In the genomic region with DNA sequence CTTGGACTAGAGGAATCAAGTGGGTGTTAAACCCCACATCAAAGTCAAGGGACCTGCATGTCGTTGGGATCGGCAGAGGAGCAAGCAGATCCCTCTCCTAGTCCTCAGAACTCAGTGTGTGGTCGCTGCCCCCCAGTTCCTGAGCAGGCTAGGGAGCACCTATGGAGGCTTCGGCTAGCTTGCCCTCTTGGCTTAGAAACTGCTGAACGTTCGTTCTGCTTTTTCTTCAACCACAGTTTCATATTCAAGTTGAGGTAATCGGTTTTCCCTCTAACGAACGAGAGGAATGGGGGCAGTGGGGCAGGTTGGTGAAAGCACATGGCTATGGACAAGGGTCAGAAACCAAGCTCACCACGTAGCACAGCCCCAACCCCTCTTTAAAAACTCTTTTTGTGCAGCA, we compare ENCODE assay signal across 28 mouse cellular contexts. TPM values are rescaled to one million over a fixed set of nuclear protein-coding genes. Genes with fewer than 3 reads are reported as not detected.
DNase-seq lines count a peak whose midpoint lies in the region; ATAC-seq and TF ChIP-seq lines count a peak whose summit lies in the region.
"Had no signal": no experiment of that assay in that cellular context is flagged by ENCODE, and none has a peak within 500 bp of the region (broad histone marks: within the 10 kb centered on the region; RNA-seq: fewer than 3 reads in every experiment).

No protein-coding gene starts in this region.

- H3K4me2 ChIP-seq in limb, embryonic 12.5 days: no peak overlapping the region
- H3K4me2 ChIP-seq in liver, embryonic 16.5 days (ENCODE audit: low read depth, low read length): no peak overlapping the region
- H3K4me2 ChIP-seq: embryonic facial prominence, embryonic 13.5 days; heart, embryonic 11.5 days; hindbrain, embryonic 15.5 days; lung, embryonic 15.5 days; midbrain, embryonic 13.5 days; neural tube, embryonic 13.5 days had no signal

- TF ChIP-seq POLR2A in heart, adult 2 months (IDR thresholded peaks at IDR 0.05; ENCODE audit: insufficient read depth, low read depth, low read length): no peak

- no peak overlapping the region for H3K27ac ChIP-seq in heart, embryonic 10.5 days
- no peak overlapping the region for H3K27ac ChIP-seq in heart, adult 2 months
- peak overlapping the region; percentile 50; the same call in 1 of the 2 replicates for H3K27ac ChIP-seq in limb, embryonic 12.5 days
- H3K27ac ChIP-seq in liver, embryonic 16.5 days (ENCODE audit: low read length): peak overlapping the region; percentile 52
- H3K27ac ChIP-seq in gastrocnemius, adult 2 months: no peak overlapping the region
- H3K27ac ChIP-seq: embryonic facial prominence, embryonic 13.5 days; hindbrain, embryonic 10.5 days; hindbrain, embryonic 15.5 days; lung, embryonic 15.5 days; midbrain, embryonic 13.5 days; neural tube, embryonic 13.5 days had no signal

- no peak overlapping the region for H3K9ac ChIP-seq in heart, adult 2 months (ENCODE audit: low read depth, low read length)
- H3K9ac ChIP-seq in limb, embryonic 12.5 days (replicated peaks): no peak overlapping the region
- no peak overlapping the region for H3K9ac ChIP-seq in liver, embryonic 16.5 days (ENCODE audit: low read depth, low read length)
- H3K9ac ChIP-seq: embryonic facial prominence, embryonic 13.5 days; forebrain, postnatal 0 days; hindbrain, embryonic 15.5 days; lung, embryonic 15.5 days; midbrain, embryonic 13.5 days; neural tube, embryonic 13.5 days had no signal

- ATAC-seq in limb, embryonic 12.5 days (ENCODE audit: insufficient number of reproducible peaks, insufficient read depth, low FRiP score, low TSS enrichment, low read depth): no peak
- 0 out of 2 replicates have a peak, but pooled peaks have one; percentile 48 for ATAC-seq in liver, embryonic 16.5 days (ENCODE audit: low read depth)
- ATAC-seq: forebrain, postnatal 0 days; inflammation-experienced regulatory T-cells, adult 6 months; midbrain, embryonic 13.5 days; Patski had no signal

- H3K4me3 ChIP-seq in heart, embryonic 10.5 days: no peak overlapping the region
- H3K4me3 ChIP-seq in heart, adult 2 months: no peak overlapping the region
- H3K4me3 ChIP-seq in limb, embryonic 12.5 days (replicated peaks): no peak overlapping the region
- H3K4me3 ChIP-seq in liver, embryonic 16.5 days (ENCODE audit: low read depth, low read length): no peak overlapping the region
- no peak overlapping the region for H3K4me3 ChIP-seq in gastrocnemius, adult 2 months
- H3K4me3 ChIP-seq: embryonic facial prominence, embryonic 13.5 days; hindbrain, embryonic 10.5 days; hindbrain, embryonic 15.5 days; lung, embryonic 15.5 days; midbrain, embryonic 13.5 days; neural tube, embryonic 13.5 days had no signal

- no peaks in the 10 kb centered on the region for H3K27me3 ChIP-seq in heart, embryonic 10.5 days (ENCODE audit: insufficient read depth, poor library complexity, severe bottlenecking)
- H3K27me3 ChIP-seq in heart, adult 2 months (ENCODE audit: control insufficient read depth, insufficient read depth, low read length): no peaks in the 10 kb centered on the region
- H3K27me3 ChIP-seq in limb, embryonic 12.5 days: no peaks in the 10 kb centered on the region
- no peaks in the 10 kb centered on the region for H3K27me3 ChIP-seq in liver, embryonic 16.5 days (ENCODE audit: control insufficient read depth, insufficient read depth, low read depth, low read length)
- H3K27me3 ChIP-seq: embryonic facial prominence, embryonic 13.5 days; hindbrain, embryonic 15.5 days; lung, embryonic 15.5 days; midbrain, embryonic 13.5 days; neural tube, embryonic 13.5 days; Patski had no signal

- no peaks in the 10 kb centered on the region for H3K79me2 ChIP-seq in heart, adult 2 months (replicated peaks; ENCODE audit: control insufficient read depth, insufficient read depth, low read length)

- DNase-seq in heart, embryonic 10.5 days (ENCODE audit: low spot score): peak; percentile 63
- DNase-seq in heart, adult 2 months: no peak
- no peak for DNase-seq in gastrocnemius, adult 2 months
- DNase-seq in left cerebral cortex, adult 11 months (ENCODE audit: low spot score): no peak
- DNase-seq in spleen, postnatal 14 days (ENCODE audit: low spot score in 2 of 2): no peak
- no peak for DNase-seq in adrenal gland, adult 2 months
- DNase-seq: adrenal gland, postnatal 14 days; cerebellum, adult 11 months; cerebellum, adult 9-11 months; forebrain, postnatal 0 days; gastrocnemius, postnatal 10 days; kidney, adult 11 months; kidney, postnatal 36 days; right cerebral cortex, postnatal 4 days; thymus, adult 2 months; thymus, postnatal 36 days had no signal

- WGBS in heart, embryonic 10.5 days: 67% methylated on average over 10 of the region's 10 CpGs
- WGBS in heart, adult 2 months: 65% methylated on average over 10 of the region's 10 CpGs
- WGBS in limb, embryonic 12.5 days: 48% methylated on average over 10 of the region's 10 CpGs
- WGBS in liver, embryonic 16.5 days (ENCODE audit: insufficient replicate concordance): 19% methylated on average over 10 of the region's 10 CpGs

- no peak for TF ChIP-seq EP300 in heart, adult 2 months (IDR thresholded peaks at IDR 0.05; ENCODE audit: insufficient read depth, low read depth, low read length)

- intact Hi-C loops in heart, adult 2 months (cut with DNase I): no loop called here
- intact Hi-C loops in gastrocnemius, adult 2 months (cut with DNase I): no loop called here

- peaks cover 10% of the 10 kb centered on the region; the same call in 1 of the 2 replicates for H3K4me1 ChIP-seq in heart, embryonic 10.5 days
- H3K4me1 ChIP-seq in heart, adult 2 months (ENCODE audit: control insufficient read depth, insufficient read depth, low read length): peaks cover 4% of the 10 kb centered on the region; the same call in 1 of the 2 replicates
- H3K4me1 ChIP-seq in limb, embryonic 12.5 days (replicated peaks): peaks cover 6% of the 10 kb centered on the region
- peaks cover 3% of the 10 kb centered on the region; the same call in 1 of the 2 replicates for H3K4me1 ChIP-seq in liver, embryonic 16.5 days (ENCODE audit: control insufficient read depth, low read depth, low read length)
- H3K4me1 ChIP-seq: hindbrain, embryonic 15.5 days; midbrain, embryonic 13.5 days; neural tube, embryonic 13.5 days had no signal

- H3K9me3 ChIP-seq in heart, embryonic 10.5 days: no peaks in the 10 kb centered on the region
- H3K9me3 ChIP-seq in limb, embryonic 12.5 days: no peaks in the 10 kb centered on the region
- H3K9me3 ChIP-seq in liver, embryonic 16.5 days (replicated peaks; ENCODE audit: control insufficient read depth, low read length): no peaks in the 10 kb centered on the region
- H3K9me3 ChIP-seq: embryonic facial prominence, embryonic 13.5 days; hindbrain, embryonic 10.5 days; hindbrain, embryonic 15.5 days; lung, embryonic 15.5 days; midbrain, embryonic 13.5 days; neural tube, embryonic 13.5 days had no signal

- no peak for TF ChIP-seq CTCF in heart, adult 2 months (IDR thresholded peaks at IDR 0.05)
- no peak for TF ChIP-seq CTCF in gastrocnemius, adult 2 months (IDR thresholded peaks at IDR 0.05)

- peaks cover 49% of the 10 kb centered on the region for H3K36me3 ChIP-seq in heart, embryonic 10.5 days
- H3K36me3 ChIP-seq in heart, adult 2 months (ENCODE audit: control insufficient read depth, insufficient read depth, low read length): no peaks in the 10 kb centered on the region; the same call in 1 of the 2 replicates
- H3K36me3 ChIP-seq in limb, embryonic 12.5 days: peaks cover 31% of the 10 kb centered on the region
- no peaks in the 10 kb centered on the region for H3K36me3 ChIP-seq in liver, embryonic 16.5 days (ENCODE audit: control insufficient read depth, insufficient read depth)

RNA-seq across cellular contexts. Expression of a gene that starts 9.7 kb away (rescaled TPM):
- 0.09 and 0.10 TPM in 2 replicates for polyA plus RNA-seq in heart, embryonic 10.5 days (2016; fragmentation: Nextera tagmentation; extraction: Ambion mirVana)
- under 1 TPM; 0.10 to 0.14 TPM for total RNA-seq in heart, adult 2 months (2021)
- polyA plus RNA-seq in heart, adult 2 months (2012; rRNA removed): 0.37 and 0.38 TPM in 2 replicates
- polyA plus RNA-seq in limb, embryonic 12.5 days (2016; fragmentation: Nextera tagmentation; extraction: Ambion mirVana): 1.1 and 1.4 TPM in 2 replicates
- 0.09 and 0.16 TPM in 2 replicates for polyA plus RNA-seq in liver, embryonic 16.5 days (2015; fragmentation: Nextera tagmentation; extraction: Ambion mirVana)
- total RNA-seq in gastrocnemius, adult 2 months (2021): under 1 TPM in 1 of 2 experiments, not detected in 1; 0.45 TPM
- total RNA-seq in adrenal gland, adult 2 months (2021): 1 to 10 TPM; 3.5 to 4.1 TPM
- polyA plus RNA-seq in adrenal gland, adult 2 months (2012; rRNA removed): 4.0 and 4.8 TPM in 2 replicates
- total RNA-seq: megakaryocyte-erythroid progenitor cell, adult 5-6 weeks had no signal

RNA-seq across cellular contexts. Expression of a gene that starts 39.6 kb away (rescaled TPM):
- 96.9 and 118 TPM in 2 replicates for polyA plus RNA-seq in heart, embryonic 10.5 days (2016; fragmentation: Nextera tagmentation; extraction: Ambion mirVana)
- total RNA-seq in heart, adult 2 months (2021): 10 to 100 TPM; 14.9 to 16.8 TPM
- polyA plus RNA-seq in heart, adult 2 months (2012; rRNA removed): 24.0 and 31.6 TPM in 2 replicates
- 142 and 148 TPM in 2 replicates for polyA plus RNA-seq in limb, embryonic 12.5 days (2016; fragmentation: Nextera tagmentation; extraction: Ambion mirVana)
- polyA plus RNA-seq in liver, embryonic 16.5 days (2015; fragmentation: Nextera tagmentation; extraction: Ambion mirVana): 37.0 and 41.0 TPM in 2 replicates
- 10 to 100 TPM; 10.8 to 16.2 TPM for total RNA-seq in gastrocnemius, adult 2 months (2021)
- 10 to 100 TPM; 19.5 to 29.6 TPM for total RNA-seq in adrenal gland, adult 2 months (2021)
- polyA plus RNA-seq in adrenal gland, adult 2 months (2012; rRNA removed): 28.6 and 29.3 TPM in 2 replicates

RNA-seq across cellular contexts. Expression of a gene that starts 42.6 kb away (rescaled TPM):
- polyA plus RNA-seq in heart, embryonic 10.5 days (2016; fragmentation: Nextera tagmentation; extraction: Ambion mirVana): 45.1 and 54.8 TPM in 2 replicates
- total RNA-seq in heart, adult 2 months (2021): 10 to 100 TPM; 71.1 to 96.0 TPM
- 35.2 and 47.0 TPM in 2 replicates for polyA plus RNA-seq in heart, adult 2 months (2012; rRNA removed)
- polyA plus RNA-seq in limb, embryonic 12.5 days (2016; fragmentation: Nextera tagmentation; extraction: Ambion mirVana): 49.4 and 54.5 TPM in 2 replicates
- polyA plus RNA-seq in liver, embryonic 16.5 days (2015; fragmentation: Nextera tagmentation; extraction: Ambion mirVana): 43.0 and 48.3 TPM in 2 replicates
- total RNA-seq in gastrocnemius, adult 2 months (2021): 100 to 1,000 TPM; 104 to 127 TPM
- 100 to 1,000 TPM; 184 to 209 TPM for total RNA-seq in adrenal gland, adult 2 months (2021)
- polyA plus RNA-seq in adrenal gland, adult 2 months (2012; rRNA removed): 190 and 213 TPM in 2 replicates

Comparison
In these comparisons a context has a peak if more than half of its experiments do, and no peak if none do; other contexts are left out.
1. H3K27ac ChIP-seq: peak in limb, embryonic 12.5 days (single experiment) and liver, embryonic 16.5 days (single experiment); none in heart, embryonic 10.5 days (single experiment), heart, adult 2 months (single experiment) and gastrocnemius, adult 2 months (single experiment).